Mouse (Mus musculus) ovary, adult 2 months (tissue): ENCODE data around the gene Gpalpp1. TPM values are rescaled to one million over a fixed set of nuclear protein-coding genes. Genes with fewer than 3 reads are reported as not detected.

Experiments used
- polyA plus RNA-seq: library from polyadenylated mRNA; depleted of rRNA; stranded (reverse); fragments of >200 nt; gene quantifications from 2 replicates; pipeline ENCODE4 v1.2.3, GENCODE M21; 2012; rRNA removed

Gene Gpalpp1
- 2.3 and 2.5 TPM in 2 replicates for polyA plus RNA-seq

GRCm38 (mm10) chr14:76110396-76111221, at the start of gene Gpalpp1, which contains the start of gene Nufip1:
TSS of gene Gpalpp1 (minus strand) at chr14:76110760.
TSS of gene Nufip1 (plus strand) at chr14:76110891.

Other genes with a start within 250 kb of the Gpalpp1 start
- gene Kctd4, start 155.8 kb downstream of the Gpalpp1 start, polyA plus RNA-seq = 0.06 and 0.08 TPM in 2 replicates
- 2.6 TPM in 2 replicates for gene Gtf2f2, start 99.9 kb downstream of the Gpalpp1 start, polyA plus RNA-seq
- 6.5 and 9.1 TPM in 2 replicates for gene Nufip1, start 131 bp upstream of the Gpalpp1 start, polyA plus RNA-seq